Mouse (Mus musculus) midbrain, embryonic 15.5 days (tissue): ENCODE data around the gene Ncf1. TPM values are rescaled to one million over a fixed set of nuclear protein-coding genes. Genes with fewer than 3 reads are reported as not detected.

Source experiments
- ATAC-seq: fragments of 200-750 bp; cut with Nextera tagmentation; replicated peaks from 2 replicates; pipeline ENCODE4 v1.8.0; 2017; ENCODE audit warnings: moderate TSS enrichment
- H3K27ac ChIP-seq: fragments of 300-500 bp; sonication (generic); 2 replicates; pipeline ENCODE4 v1.5.1; 2015; ENCODE audit warnings: mild to moderate bottlenecking, inconsistent platforms
- H3K27me3 ChIP-seq: fragments of 300-500 bp; sonication (generic); replicated peaks from 2 replicates; pipeline ENCODE4 v1.6.1; 2015; ENCODE audit warnings: inconsistent platforms
- H3K36me3 ChIP-seq: fragments of 300-500 bp; sonication (generic); replicated peaks from 2 replicates; pipeline ENCODE4 v1.6.1; 2015; ENCODE audit warnings: inconsistent platforms
- H3K4me1 ChIP-seq: fragments of 300-500 bp; sonication (generic); 2 replicates; pipeline ENCODE4 v1.6.1; 2015; ENCODE audit warnings: inconsistent platforms
- H3K4me2 ChIP-seq: fragments of 300-500 bp; sonication (generic); 2 replicates; pipeline ENCODE4 v1.6.1; 2015; ENCODE audit warnings: inconsistent platforms, mild to moderate bottlenecking, moderate library complexity
- H3K4me3 ChIP-seq: fragments of 300-500 bp; sonication (generic); 2 replicates; pipeline ENCODE4 v1.5.1; 2015; ENCODE audit warnings: mild to moderate bottlenecking, inconsistent platforms
- H3K9ac ChIP-seq: fragments of 300-500 bp; sonication (generic); 2 replicates; pipeline ENCODE4 v1.6.1; 2015; ENCODE audit warnings: mild to moderate bottlenecking, inconsistent platforms
- H3K9me3 ChIP-seq: fragments of 300-500 bp; sonication (generic); 2 replicates; pipeline ENCODE4 v1.6.1; 2016; ENCODE audit warnings: inconsistent platforms
- WGBS: fragments of 180-500 bp; shearing (Covaris S2); methylation state at CpG from one replicate; pipeline ENCODE4 v1.1.7; 2015; ENCODE audit warnings: mixed read lengths; 5-methylcytosine and 5-hydroxymethylcytosine counted together
- polyA plus RNA-seq: library from polyadenylated mRNA; unstranded; fragments of >200 nt; fragmentation: Nextera tagmentation; extraction: Ambion mirVana; gene quantifications from 2 replicates; pipeline ENCODE4 v1.2.1, GENCODE M21; 2015

The Ncf1 gene
- polyA plus RNA-seq, 1 experiment from 2014 or later, result 3.3 TPM

GRCm38 (mm10) chr5:134258934-134259333 is 29.5 kb upstream of the Ncf1 start:
- H3K36me3 ChIP-seq, result peaks cover 87% of the 10 kb centered on the region
- H3K4me2 ChIP-seq, result no peak overlapping the region
- 90% methylated on average over 2 of the region's 2 CpGs for WGBS
- H3K4me1 ChIP-seq, result no peaks in the 10 kb centered on the region
- H3K27me3 ChIP-seq, result no peaks in the 10 kb centered on the region
- no peak overlapping the region for H3K9ac ChIP-seq
- no peak overlapping the region for H3K4me3 ChIP-seq
- ATAC-seq, result no peak
- H3K27ac ChIP-seq, result no peak overlapping the region
- H3K9me3 ChIP-seq, result no peaks in the 10 kb centered on the region

GRCm38 (mm10) chr5:134258395-134258794 is 29.0 kb upstream of the Ncf1 start:
- Histone ChIP-seq H3K4me2 (no peak overlapping the region), H3K9me3 (no peaks in the 10 kb centered on the region), H3K9ac (no peak overlapping the region), H3K27me3 (no peaks in the 10 kb centered on the region), H3K36me3 (peaks cover 87% of the 10 kb centered on the region), H3K27ac (no peak overlapping the region), H3K4me1 (no peaks in the 10 kb centered on the region), H3K4me3 (no peak overlapping the region)
- ATAC-seq, result no peak
- WGBS, result 86% methylated on average over 4 of the region's 4 CpGs

- Histone ChIP-seq H3K4me3 (no peak overlapping the region), H3K9me3 (no peaks in the 10 kb centered on the region), H3K4me2 (no peak overlapping the region), H3K27me3 (no peaks in the 10 kb centered on the region), H3K27ac (no peak overlapping the region), H3K4me1 (no peaks in the 10 kb centered on the region), H3K9ac (no peak overlapping the region), H3K36me3 (peaks cover 86% of the 10 kb centered on the region)
- WGBS, result 93% methylated on average over 13 of the region's 13 CpGs
- ATAC-seq, result no peak
Measured at GRCm38 (mm10) chr5:134257349-134258031, 28.1 kb upstream of the Ncf1 start.

GRCm38 (mm10) chr5:134255294-134255693 is 25.9 kb upstream of the Ncf1 start:
- Histone ChIP-seq H3K4me1 (no peaks in the 10 kb centered on the region), H3K27me3 (no peaks in the 10 kb centered on the region), H3K27ac (no peak overlapping the region), H3K9ac (no peak overlapping the region), H3K4me2 (no peak overlapping the region), H3K36me3 (peaks cover 85% of the 10 kb centered on the region), H3K4me3 (no peak overlapping the region), H3K9me3 (no peaks in the 10 kb centered on the region)
- WGBS, result 91% methylated on average over 10 of the region's 10 CpGs
- no peak for ATAC-seq

GRCm38 (mm10) chr5:134253806-134254205 is 24.4 kb upstream of the Ncf1 start:
- Histone ChIP-seq H3K4me2 (no peak overlapping the region), H3K36me3 (peaks cover 84% of the 10 kb centered on the region), H3K9me3 (no peaks in the 10 kb centered on the region), H3K27me3 (no peaks in the 10 kb centered on the region), H3K4me1 (no peaks in the 10 kb centered on the region), H3K4me3 (no peak overlapping the region), H3K27ac (no peak overlapping the region), H3K9ac (no peak overlapping the region)
- no peak for ATAC-seq
- WGBS, result 77% methylated on average over 3 of the region's 3 CpGs

GRCm38 (mm10) chr5:134251083-134251482 is 21.7 kb upstream of the Ncf1 start:
- Histone ChIP-seq H3K27ac (no peak overlapping the region), H3K9ac (no peak overlapping the region), H3K36me3 (peaks cover 83% of the 10 kb centered on the region), H3K4me1 (no peaks in the 10 kb centered on the region), H3K4me3 (no peak overlapping the region), H3K4me2 (no peak overlapping the region), H3K27me3 (no peaks in the 10 kb centered on the region), H3K9me3 (no peaks in the 10 kb centered on the region)
- ATAC-seq, result no peak
- 97% methylated on average over 4 of the region's 4 CpGs for WGBS

- no peak overlapping the region for H3K27ac ChIP-seq
- no peak for ATAC-seq
- peaks cover 82% of the 10 kb centered on the region for H3K36me3 ChIP-seq
- 93% methylated on average over 3 of the region's 3 CpGs for WGBS
- no peaks in the 10 kb centered on the region for H3K27me3 ChIP-seq
- H3K9me3 ChIP-seq, result no peaks in the 10 kb centered on the region
- no peak overlapping the region for H3K4me2 ChIP-seq
- no peak overlapping the region for H3K4me3 ChIP-seq
- H3K4me1 ChIP-seq, result no peaks in the 10 kb centered on the region
- H3K9ac ChIP-seq, result no peak overlapping the region
Measured at GRCm38 (mm10) chr5:134250601-134251000, 21.2 kb upstream of the Ncf1 start.

- Histone ChIP-seq H3K4me1 (no peaks in the 10 kb centered on the region), H3K9ac (no peak overlapping the region), H3K36me3 (peaks cover 81% of the 10 kb centered on the region), H3K9me3 (no peaks in the 10 kb centered on the region), H3K4me2 (no peak overlapping the region), H3K4me3 (no peak overlapping the region), H3K27ac (peak overlapping the region; percentile 10; the same call in 1 of the 2 replicates), H3K27me3 (no peaks in the 10 kb centered on the region)
- ATAC-seq, result no peak
- WGBS, result 91% methylated on average over 8 of the region's 8 CpGs
Measured at GRCm38 (mm10) chr5:134249245-134249649, 19.8 kb upstream of the Ncf1 start.

GRCm38 (mm10) chr5:134248608-134249244 is 19.3 kb upstream of the Ncf1 start:
- H3K27me3 ChIP-seq, result no peaks in the 10 kb centered on the region
- no peaks in the 10 kb centered on the region for H3K4me1 ChIP-seq
- H3K9ac ChIP-seq, result no peak overlapping the region
- 0 out of 2 replicates have a peak, but pooled peaks have one; percentile 17 for ATAC-seq
- peak overlapping the region; percentile 10; the same call in 1 of the 2 replicates for H3K27ac ChIP-seq
- WGBS, result 86% methylated on average over 14 of the region's 14 CpGs
- H3K4me3 ChIP-seq, result no peak overlapping the region
- H3K9me3 ChIP-seq, result no peaks in the 10 kb centered on the region
- H3K36me3 ChIP-seq, result peaks cover 83% of the 10 kb centered on the region
- H3K4me2 ChIP-seq, result no peak overlapping the region

- WGBS, result 89% methylated on average over 5 of the region's 5 CpGs
- H3K9ac ChIP-seq, result no peak overlapping the region
- no peak for ATAC-seq
Measured at GRCm38 (mm10) chr5:134246146-134246545, 16.7 kb upstream of the Ncf1 start.

GRCm38 (mm10) chr5:134244890-134245289 is 15.5 kb upstream of the Ncf1 start:
- Histone ChIP-seq H3K36me3 (peaks cover 87% of the 10 kb centered on the region), H3K4me2 (no peak overlapping the region), H3K9me3 (no peaks in the 10 kb centered on the region), H3K27me3 (no peaks in the 10 kb centered on the region), H3K9ac (no peak overlapping the region), H3K4me1 (no peaks in the 10 kb centered on the region), H3K4me3 (no peak overlapping the region), H3K27ac (no peak overlapping the region)
- 96% methylated on average over 5 of the region's 5 CpGs for WGBS
- ATAC-seq, result no peak

More at GRCm38 (mm10) chr5:134246146-134246545, 16.7 kb upstream of the Ncf1 start:
- Histone ChIP-seq H3K27me3 (no peaks in the 10 kb centered on the region), H3K9me3 (no peaks in the 10 kb centered on the region), H3K4me2 (no peak overlapping the region), H3K27ac (no peak overlapping the region), H3K36me3 (peaks cover 85% of the 10 kb centered on the region), H3K4me1 (no peaks in the 10 kb centered on the region), H3K4me3 (no peak overlapping the region)

GRCm38 (mm10) chr5:134243661-134244436 is 14.4 kb upstream of the Ncf1 start:
- Histone ChIP-seq H3K9me3 (no peaks in the 10 kb centered on the region), H3K4me2 (no peak overlapping the region), H3K27me3 (no peaks in the 10 kb centered on the region), H3K4me1 (peaks cover 5% of the 10 kb centered on the region), H3K27ac (no peak overlapping the region), H3K4me3 (no peak overlapping the region), H3K36me3 (peaks cover 86% of the 10 kb centered on the region), H3K9ac (no peak overlapping the region)
- no peak for ATAC-seq
- 92% methylated on average over 26 of the region's 26 CpGs for WGBS
